Mouse (Mus musculus) ES-Bruce4 (cell line): ENCODE data around the gene Ifitm10. TPM values are rescaled to one million over a fixed set of nuclear protein-coding genes. Genes with fewer than 3 reads are reported as not detected.

Experiments
- H3K27ac ChIP-seq: 2 replicates; pipeline ENCODE4 v1.5.1; 2012; ENCODE audit warnings: low read length, inconsistent platforms; ENCODE audit not compliant: insufficient read depth
- H3K27me3 ChIP-seq: 2 replicates; pipeline ENCODE4 v1.6.1; 2012; ENCODE audit warnings: mild to moderate bottlenecking, low read length, inconsistent platforms; ENCODE audit not compliant: control insufficient read depth, poor library complexity, insufficient read depth, severe bottlenecking
- H3K36me3 ChIP-seq: 2 replicates; pipeline ENCODE4 v1.6.1; 2012; ENCODE audit warnings: inconsistent platforms, mild to moderate bottlenecking, low read length, moderate library complexity; ENCODE audit not compliant: control insufficient read depth, poor library complexity, insufficient read depth, severe bottlenecking
- H3K4me1 ChIP-seq: one replicate; pipeline ENCODE4 v1.8.1; 2011; ENCODE audit warnings: low read length; ENCODE audit not compliant: control insufficient read depth, insufficient read depth
- H3K4me3 ChIP-seq: 2 replicates; pipeline ENCODE4 v1.5.1; 2011; ENCODE audit warnings: low read depth, mild to moderate bottlenecking, low read length
- H3K9ac ChIP-seq: 2 replicates; pipeline ENCODE4 v1.6.1; 2012; ENCODE audit warnings: low read depth, mild to moderate bottlenecking, inconsistent platforms; ENCODE audit not compliant: poor library complexity, severe bottlenecking
- H3K9me3 ChIP-seq: replicated peaks from 2 replicates; pipeline ENCODE4 v1.6.1; 2012; ENCODE audit warnings: mild to moderate bottlenecking, low read length, inconsistent platforms; ENCODE audit not compliant: control insufficient read depth, poor library complexity, insufficient read depth, severe bottlenecking
- CTCF ChIP-seq: IDR thresholded peaks from one replicate; pipeline ENCODE4 v1.8.1; 2011; ENCODE audit warnings: low read depth, low read length
- EP300 ChIP-seq: IDR thresholded peaks from 2 replicates; pipeline ENCODE4 v1.6.1; 2011; ENCODE audit warnings: low read depth, low read length; ENCODE audit not compliant: insufficient read depth
- POLR2A ChIP-seq: IDR thresholded peaks from one replicate; pipeline ENCODE4 v1.8.1; 2011; ENCODE audit warnings: low read length; ENCODE audit not compliant: insufficient read depth
- polyA plus RNA-seq: library from polyadenylated mRNA; stranded (reverse); fragments of >200 nt; gene quantifications from 2 replicates; pipeline ENCODE4 v1.2.4, GENCODE M21; 2011; ENCODE audit warnings: low read depth; ENCODE audit not compliant: missing spikeins, insufficient read depth, insufficient read length

The Ifitm10 gene
- polyA plus RNA-seq, 1 experiment: not detected

DNA sequence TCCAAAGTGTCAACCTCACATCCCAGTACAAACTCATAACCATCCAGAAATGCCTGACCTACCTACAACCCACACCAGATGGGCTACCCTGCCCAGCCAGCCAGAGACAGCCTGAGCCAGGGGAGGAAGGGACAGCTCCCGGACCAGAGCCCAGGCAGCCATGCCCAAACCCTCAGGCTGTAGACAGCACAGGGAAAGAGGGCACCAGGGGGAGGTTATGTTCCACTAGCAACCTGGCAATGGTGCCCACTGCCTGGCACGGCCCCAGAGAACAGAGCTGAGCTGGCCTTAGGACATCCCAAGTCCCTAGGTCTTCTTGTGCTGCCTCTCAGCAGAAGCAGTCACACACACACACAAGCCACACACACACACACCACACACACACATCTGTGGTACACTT is 4.7 kb downstream of the Ifitm10 start:
- no peaks in the 10 kb centered on the region for H3K9me3 ChIP-seq
- H3K4me1 ChIP-seq: peaks cover under 1% of the 10 kb centered on the region
- H3K27me3 ChIP-seq: no peaks in the 10 kb centered on the region
- H3K27ac ChIP-seq: no peak overlapping the region
- TF ChIP-seq CTCF (no peak), POLR2A (no peak), EP300 (no peak)
- H3K36me3 ChIP-seq: no peaks in the 10 kb centered on the region
- H3K4me3 ChIP-seq: no peak overlapping the region
- no peak overlapping the region for H3K9ac ChIP-seq

DNA sequence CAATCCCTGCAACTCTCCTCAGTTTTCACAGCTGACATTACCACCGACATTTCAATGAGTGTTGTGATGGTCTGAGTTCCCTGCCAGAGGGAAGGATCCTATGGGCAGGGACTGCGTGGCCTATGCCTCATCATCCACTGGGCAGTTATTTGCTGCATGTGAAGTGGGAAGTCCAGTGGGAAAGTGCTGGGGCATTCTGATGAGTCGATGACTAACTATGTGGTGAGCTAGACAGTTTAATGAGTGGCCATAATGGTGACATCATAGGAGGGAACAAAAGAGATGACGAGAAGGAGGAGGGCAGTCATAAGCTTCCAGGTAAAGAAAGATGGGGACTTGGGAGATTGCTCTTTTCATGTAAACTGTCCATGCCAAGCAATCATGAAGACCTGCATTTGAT is 10.4 kb downstream of the Ifitm10 start:
- H3K4me3 ChIP-seq: no peak overlapping the region
- H3K9ac ChIP-seq: no peak overlapping the region
- TF ChIP-seq CTCF: no peak
- no peak for TF ChIP-seq POLR2A
- no peak for TF ChIP-seq EP300
- no peaks in the 10 kb centered on the region for H3K4me1 ChIP-seq
- H3K9me3 ChIP-seq: no peaks in the 10 kb centered on the region
- H3K27me3 ChIP-seq: no peaks in the 10 kb centered on the region
- no peaks in the 10 kb centered on the region for H3K36me3 ChIP-seq
- H3K27ac ChIP-seq: no peak overlapping the region

DNA sequence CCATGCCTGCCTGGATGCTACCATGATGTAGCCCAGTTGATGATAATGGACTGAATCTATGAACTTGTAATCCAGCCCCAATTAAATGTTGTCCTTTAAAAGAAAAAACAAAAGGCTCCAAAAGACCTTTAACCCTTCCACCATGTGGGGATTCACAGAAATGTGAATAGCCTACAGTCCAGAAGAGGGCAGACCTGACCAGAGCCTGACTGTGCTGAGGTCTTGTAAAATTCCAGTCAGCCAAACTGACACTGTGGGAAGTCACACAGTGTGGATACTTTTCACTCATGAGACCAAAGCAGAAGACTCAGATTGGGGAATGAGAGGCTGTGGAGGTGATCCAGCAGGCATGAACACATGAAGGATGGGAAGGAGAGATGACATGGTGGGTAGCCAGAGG is 12.8 kb downstream of the Ifitm10 start:
- no peak overlapping the region for H3K27ac ChIP-seq
- no peaks in the 10 kb centered on the region for H3K4me1 ChIP-seq
- no peaks in the 10 kb centered on the region for H3K9me3 ChIP-seq
- H3K4me3 ChIP-seq: no peak overlapping the region
- H3K27me3 ChIP-seq: no peaks in the 10 kb centered on the region
- no peak overlapping the region for H3K9ac ChIP-seq
- TF ChIP-seq EP300 (no peak), POLR2A (no peak), CTCF (no peak)
- H3K36me3 ChIP-seq: no peaks in the 10 kb centered on the region

GRCm38 (mm10) chr7:142359129-142359528 is 14.4 kb downstream of the Ifitm10 start:
- no peak overlapping the region for H3K27ac ChIP-seq
- no peaks in the 10 kb centered on the region for H3K36me3 ChIP-seq
- no peak overlapping the region for H3K4me3 ChIP-seq
- TF ChIP-seq EP300 (no peak), CTCF (no peak), POLR2A (no peak)
- no peaks in the 10 kb centered on the region for H3K4me1 ChIP-seq
- no peaks in the 10 kb centered on the region for H3K9me3 ChIP-seq
- H3K9ac ChIP-seq: no peak overlapping the region
- H3K27me3 ChIP-seq: no peaks in the 10 kb centered on the region

DNA sequence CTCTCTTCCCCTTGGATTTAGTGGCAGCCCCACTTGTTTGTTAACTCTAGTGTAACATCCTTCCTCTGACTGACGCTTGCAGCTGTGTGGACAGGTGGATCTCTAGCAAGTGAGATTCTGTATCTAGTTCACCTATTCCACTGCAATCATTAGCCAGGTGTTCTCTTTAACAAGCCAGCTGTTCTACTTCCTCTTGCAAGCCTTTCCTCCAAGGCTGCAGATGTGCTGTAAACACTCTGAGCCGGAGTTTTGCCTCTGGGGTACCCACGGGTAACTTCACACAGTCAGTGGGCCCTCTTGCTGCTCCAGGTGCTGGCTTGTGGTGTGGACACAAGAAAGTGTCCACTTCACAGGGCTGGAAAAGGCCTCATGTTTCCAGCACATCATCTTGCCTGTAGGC is 16.0 kb downstream of the Ifitm10 start:
- Histone ChIP-seq H3K4me1 (no peaks in the 10 kb centered on the region), H3K9ac (no peak overlapping the region), H3K36me3 (no peaks in the 10 kb centered on the region), H3K4me3 (no peak overlapping the region), H3K27ac (no peak overlapping the region), H3K27me3 (no peaks in the 10 kb centered on the region), H3K9me3 (no peaks in the 10 kb centered on the region)
- TF ChIP-seq EP300 (no peak), POLR2A (no peak), CTCF (no peak)

- Histone ChIP-seq H3K27ac (no peak overlapping the region), H3K9me3 (no peaks in the 10 kb centered on the region), H3K36me3 (no peaks in the 10 kb centered on the region)
Observed at GRCm38 (mm10) chr7:142354661-142355233, 18.8 kb downstream of the Ifitm10 start.

More at GRCm38 (mm10) chr7:142354661-142355233, 18.8 kb downstream of the Ifitm10 start:
- Histone ChIP-seq H3K27me3 (no peaks in the 10 kb centered on the region), H3K4me3 (no peak overlapping the region), H3K9ac (no peak overlapping the region), H3K4me1 (no peaks in the 10 kb centered on the region)
- TF ChIP-seq POLR2A (no peak), CTCF (no peak), EP300 (no peak)
